9 mouse cellular contexts compared by ENCODE assay signal in genomic region chr2:132283236-132284070, GRCm38 (mm10). TPM values are rescaled to one million over a fixed set of nuclear protein-coding genes. Genes with fewer than 3 reads are reported as not detected.
DNase-seq lines count a peak whose midpoint lies in the region; ATAC-seq and TF ChIP-seq lines count a peak whose summit lies in the region.
"Had no signal": no experiment of that assay in that cellular context is flagged by ENCODE, and none has a peak within 500 bp of the region (broad histone marks: within the 10 kb centered on the region; RNA-seq: fewer than 3 reads in every experiment).

No protein-coding gene starts in this region.

- H3K36me3 ChIP-seq in hindbrain, embryonic 10.5 days = peaks cover 16% of the 10 kb centered on the region
- no peaks in the 10 kb centered on the region for H3K36me3 ChIP-seq in hindbrain, embryonic 12.5 days
- 0 out of 2 replicates have a peak, but pooled peaks cover 7% of the 10 kb centered on the region for H3K36me3 ChIP-seq in heart, postnatal 0 days (replicated peaks; ENCODE audit: control insufficient read depth, insufficient read depth, low read length)
- no peaks in the 10 kb centered on the region for H3K36me3 ChIP-seq in midbrain, embryonic 11.5 days (ENCODE audit: control insufficient read depth, insufficient read depth, low read length)

- H3K4me2 ChIP-seq in hindbrain, embryonic 12.5 days (replicated peaks) = no peak overlapping the region
- peak overlapping the region; percentile 43 for H3K4me2 ChIP-seq in heart, postnatal 0 days (ENCODE audit: low read depth, low read length)
- H3K4me2 ChIP-seq in midbrain, embryonic 11.5 days = no peak overlapping the region

- H3K4me1 ChIP-seq in hindbrain, embryonic 10.5 days (replicated peaks) = peaks cover 41% of the 10 kb centered on the region
- H3K4me1 ChIP-seq in hindbrain, embryonic 12.5 days = peaks cover 27% of the 10 kb centered on the region
- H3K4me1 ChIP-seq in heart, postnatal 0 days (ENCODE audit: control insufficient read depth, insufficient read depth) = peaks cover 64% of the 10 kb centered on the region
- H3K4me1 ChIP-seq in midbrain, embryonic 11.5 days (ENCODE audit: control insufficient read depth, insufficient read depth, low read length) = peaks cover 27% of the 10 kb centered on the region

- H3K27ac ChIP-seq in hindbrain, embryonic 10.5 days = peak overlapping the region; percentile 69
- no peak overlapping the region for H3K27ac ChIP-seq in hindbrain, embryonic 12.5 days
- peak overlapping the region; percentile 88 for H3K27ac ChIP-seq in heart, postnatal 0 days (ENCODE audit: low read depth)
- H3K27ac ChIP-seq in midbrain, embryonic 11.5 days (ENCODE audit: low read depth, low read length) = 0 out of 2 replicates have a peak overlapping the region, but pooled peaks have one; percentile 6

- no peak overlapping the region; the same call in 1 of the 2 replicates for H3K9ac ChIP-seq in hindbrain, embryonic 12.5 days
- peak overlapping the region; percentile 28; the same call in 1 of the 2 replicates for H3K9ac ChIP-seq in heart, postnatal 0 days (replicated peaks; ENCODE audit: low read depth, low read length)
- H3K9ac ChIP-seq in midbrain, embryonic 11.5 days (ENCODE audit: low read length) = no peak overlapping the region

- TF ChIP-seq EP300 in heart, postnatal 0 days (IDR thresholded peaks at IDR 0.05; ENCODE audit: low read depth) = no peak

- H3K27me3 ChIP-seq in hindbrain, embryonic 10.5 days (ENCODE audit: insufficient read depth, poor library complexity, severe bottlenecking) = no peaks in the 10 kb centered on the region
- H3K27me3 ChIP-seq in hindbrain, embryonic 12.5 days = no peaks in the 10 kb centered on the region
- no peaks in the 10 kb centered on the region for H3K27me3 ChIP-seq in heart, postnatal 0 days (ENCODE audit: control insufficient read depth, insufficient read depth, low read length)
- no peaks in the 10 kb centered on the region for H3K27me3 ChIP-seq in midbrain, embryonic 11.5 days (ENCODE audit: control insufficient read depth, insufficient read depth, low read length)

- WGBS in hindbrain, embryonic 10.5 days = 72% methylated on average over 15 of the region's 15 CpGs
- 62% methylated on average over 15 of the region's 15 CpGs for WGBS in hindbrain, embryonic 12.5 days
- 30% methylated on average over 15 of the region's 15 CpGs for WGBS in heart, postnatal 0 days
- WGBS in midbrain, embryonic 11.5 days = 53% methylated on average over 15 of the region's 15 CpGs

- DNase-seq in hindbrain, embryonic 10.5 days (ENCODE audit: low spot score) = no peak
- peak; percentile 77 for DNase-seq in ZHBTc4 (ENCODE audit: low read depth, low spot score)
- DNase-seq in heart, postnatal 0 days (ENCODE audit: low spot score) = no peak
- peak; percentile 85 for DNase-seq in midbrain, embryonic 11.5 days (ENCODE audit: low spot score, missing footprints)
- no peak for DNase-seq in layer of hippocampus, adult 18-20 months (ENCODE audit: low spot score in 2 of 2)
- DNase-seq in testis, postnatal 10 days (ENCODE audit: low spot score) = no peak
- DNase-seq in cerebellum, adult 9-11 months = no peak
- DNase-seq: cerebellum, postnatal 36 days had no signal

- H3K4me3 ChIP-seq in hindbrain, embryonic 10.5 days = no peak overlapping the region
- H3K4me3 ChIP-seq in hindbrain, embryonic 12.5 days = no peak overlapping the region
- H3K4me3 ChIP-seq in heart, postnatal 0 days (ENCODE audit: low read depth, low read length) = no peak overlapping the region
- no peak overlapping the region for H3K4me3 ChIP-seq in midbrain, embryonic 11.5 days (ENCODE audit: low read depth, low read length)

- ATAC-seq in hindbrain, embryonic 12.5 days (ENCODE audit: low FRiP score) = no peak; the same call in 1 of the 2 replicates
- ATAC-seq in heart, postnatal 0 days (ENCODE audit: insufficient read depth, low read depth) = no peak
- ATAC-seq in midbrain, embryonic 11.5 days (ENCODE audit: low FRiP score) = peak; percentile 73

- TF ChIP-seq CTCF in heart, postnatal 0 days (IDR thresholded peaks at IDR 0.05; ENCODE audit: low read depth) = no peak

- 0 out of 2 replicates have a peak, but pooled peaks cover 3% of the 10 kb centered on the region for H3K9me3 ChIP-seq in hindbrain, embryonic 10.5 days
- H3K9me3 ChIP-seq in hindbrain, embryonic 12.5 days (replicated peaks) = 0 out of 2 replicates have a peak, but pooled peaks cover 4% of the 10 kb centered on the region
- no peaks in the 10 kb centered on the region for H3K9me3 ChIP-seq in heart, postnatal 0 days (replicated peaks; ENCODE audit: control insufficient read depth, low read length)
- H3K9me3 ChIP-seq in midbrain, embryonic 11.5 days (ENCODE audit: control insufficient read depth, low read length) = no peaks in the 10 kb centered on the region

RNA-seq across cellular contexts. Expression of gene Cds2, which starts 20.5 kb away (rescaled TPM):
- 27.9 and 31.3 TPM in 2 replicates for polyA plus RNA-seq in hindbrain, embryonic 10.5 days (2016; fragmentation: Nextera tagmentation; extraction: Ambion mirVana)
- 41.6 and 43.7 TPM in 2 replicates for polyA plus RNA-seq in hindbrain, embryonic 12.5 days (2016; fragmentation: Nextera tagmentation; extraction: Ambion mirVana)
- 61.5 and 74.0 TPM in 2 replicates for total RNA-seq in heart, postnatal 0 days (2014; rRNA removed; ENCODE audit: low replicate concordance)
- polyA plus RNA-seq in heart, postnatal 0 days (2015; fragmentation: Nextera tagmentation; extraction: Ambion mirVana) = 22.6 and 26.7 TPM in 2 replicates
- polyA plus RNA-seq in midbrain, embryonic 11.5 days (2014; fragmentation: Nextera tagmentation; extraction: Ambion mirVana) = 25.6 and 30.7 TPM in 2 replicates
- total RNA-seq in layer of hippocampus, adult 18-20 months (2021) = 100 to 1,000 TPM; 276 to 284 TPM

RNA-seq across cellular contexts. Expression of gene Pcna, which starts 30.3 kb away (rescaled TPM):
- 311 and 400 TPM in 2 replicates for polyA plus RNA-seq in hindbrain, embryonic 10.5 days (2016; fragmentation: Nextera tagmentation; extraction: Ambion mirVana)
- polyA plus RNA-seq in hindbrain, embryonic 12.5 days (2016; fragmentation: Nextera tagmentation; extraction: Ambion mirVana) = 173 and 178 TPM in 2 replicates
- 142 and 167 TPM in 2 replicates for total RNA-seq in heart, postnatal 0 days (2014; rRNA removed; ENCODE audit: low replicate concordance)
- 74.8 and 82.4 TPM in 2 replicates for polyA plus RNA-seq in heart, postnatal 0 days (2015; fragmentation: Nextera tagmentation; extraction: Ambion mirVana)
- polyA plus RNA-seq in midbrain, embryonic 11.5 days (2014; fragmentation: Nextera tagmentation; extraction: Ambion mirVana) = 405 and 408 TPM in 2 replicates
- 10 to 100 TPM; 48.3 to 49.3 TPM for total RNA-seq in layer of hippocampus, adult 18-20 months (2021)

RNA-seq across cellular contexts. Expression of gene Tmem230, which starts 35.8 kb away (rescaled TPM):
- 43.7 and 52.6 TPM in 2 replicates for polyA plus RNA-seq in hindbrain, embryonic 10.5 days (2016; fragmentation: Nextera tagmentation; extraction: Ambion mirVana)
- polyA plus RNA-seq in hindbrain, embryonic 12.5 days (2016; fragmentation: Nextera tagmentation; extraction: Ambion mirVana) = 56.5 and 60.9 TPM in 2 replicates
- total RNA-seq in heart, postnatal 0 days (2014; rRNA removed; ENCODE audit: low replicate concordance) = 32.5 and 46.1 TPM in 2 replicates
- polyA plus RNA-seq in heart, postnatal 0 days (2015; fragmentation: Nextera tagmentation; extraction: Ambion mirVana) = 37.1 and 41.8 TPM in 2 replicates
- 54.2 and 57.1 TPM in 2 replicates for polyA plus RNA-seq in midbrain, embryonic 11.5 days (2014; fragmentation: Nextera tagmentation; extraction: Ambion mirVana)
- total RNA-seq in layer of hippocampus, adult 18-20 months (2021) = 10 to 100 TPM; 32.8 to 32.9 TPM

Comparison
In these comparisons a context has a peak if more than half of its experiments do, and no peak if none do; other contexts are left out.
1. DNase-seq: peak in ZHBTc4 (single experiment) and midbrain, embryonic 11.5 days (single experiment); none in hindbrain, embryonic 10.5 days (single experiment), heart, postnatal 0 days (single experiment), layer of hippocampus, adult 18-20 months (0 of 2), testis, postnatal 10 days (single experiment) and cerebellum, adult 9-11 months (single experiment).